Mouse (Mus musculus) G1E (cell line): ENCODE results near the gene Parpbp.

Source experiments
- CTCF ChIP-seq: IDR thresholded peaks from 2 replicates; pipeline ENCODE4 v1.5.1; 2012; ENCODE audit warnings: low read depth, low read length, inconsistent platforms, mixed read lengths
- GATA1 ChIP-seq: IDR thresholded peaks from 2 replicates; pipeline ENCODE4 v1.6.1; 2012; ENCODE audit warnings: borderline replicate concordance, low read length, inconsistent platforms, mixed read lengths
- POLR2AphosphoS5 ChIP-seq: IDR thresholded peaks from 2 replicates; pipeline ENCODE4 v1.6.1; 2012; ENCODE audit warnings: low read depth, low read length, inconsistent platforms; ENCODE audit not compliant: insufficient replicate concordance
- TAL1 ChIP-seq: conservative IDR thresholded peaks from 2 replicates; pipeline ENCODE4 v1.6.1; 2012; ENCODE audit warnings: low read depth, low read length, inconsistent platforms, mixed read lengths

DNA sequence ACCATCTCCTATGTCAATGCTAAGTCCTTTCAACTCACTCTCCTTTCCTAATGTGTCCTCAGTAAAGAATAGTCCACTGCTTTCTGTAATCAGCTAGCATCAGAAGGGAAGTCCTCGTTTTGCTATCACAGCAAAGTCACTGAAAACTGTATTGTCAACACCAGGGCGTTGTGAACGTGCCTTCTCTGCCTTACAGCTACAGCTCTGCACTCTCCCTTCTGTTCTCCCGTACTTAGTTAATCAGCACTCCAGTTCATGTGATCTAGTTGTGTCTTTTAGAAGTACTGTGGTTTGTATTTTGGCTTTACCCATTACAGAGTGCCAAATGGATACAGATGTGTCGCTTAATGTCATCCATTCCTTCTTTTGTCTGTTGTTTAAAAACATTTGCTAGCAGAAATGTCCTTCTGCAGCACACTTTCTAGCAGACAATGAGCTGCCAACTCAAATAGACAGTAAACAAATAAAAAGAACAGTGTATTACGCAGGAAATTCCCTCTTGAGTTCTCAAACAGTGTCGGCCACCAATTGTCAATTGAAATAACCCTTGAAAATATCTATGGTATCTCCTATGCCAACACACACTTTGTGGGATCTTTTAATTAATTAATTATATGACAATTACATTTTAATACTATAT is 20.8 kb upstream of the Parpbp start:
- no peak for TF ChIP-seq CTCF
- no peak for TF ChIP-seq GATA1
- TF ChIP-seq POLR2AphosphoS5: no peak
- no peak for TF ChIP-seq TAL1
